Mouse (Mus musculus): ENCODE results near the gene Olfr398. TPM values are rescaled to one million over a fixed set of nuclear protein-coding genes. Genes with fewer than 3 reads are reported as not detected.

The Olfr398 gene
- total RNA-seq (2021), result not detected
- long read RNA-seq, experiment 1, result 0 reads
- long read RNA-seq, experiment 2, result 0 reads

- no peak for DNase-seq
Observed at GRCm38 (mm10) chr11:73990307-73990706, at the start of gene Olfr398. Olfr398 (minus strand) TSS chr11:73990407.

- no peak for DNase-seq
Observed at GRCm38 (mm10) chr11:73993115-73993514, 2.9 kb upstream of the Olfr398 start.

- DNase-seq, result no peak
Observed at GRCm38 (mm10) chr11:73960517-73960916, 29.7 kb downstream of the Olfr398 start, which contains the start of gene Olfr397. Olfr397 (plus strand) TSS chr11:73960817.

- DNase-seq, result no peak
Observed at GRCm38 (mm10) chr11:73936377-73936776, 53.8 kb downstream of the Olfr398 start, which contains the start of gene Olfr23. Olfr23 (plus strand) TSS chr11:73936677.

Other genes starting within 250 kb of the Olfr398 start
- not detected for gene Olfr389, start 209.7 kb downstream of the Olfr398 start, total RNA-seq (2021)
- not detected for gene Olfr390, start 207.4 kb downstream of the Olfr398 start, total RNA-seq (2021)
- not detected for gene Olfr391-ps, start 187.4 kb downstream of the Olfr398 start, total RNA-seq (2021)
- not detected for gene Olfr392, start 173.4 kb downstream of the Olfr398 start, total RNA-seq (2021)
- gene Olfr393, start 139.0 kb downstream of the Olfr398 start, total RNA-seq (2021), result not detected
- gene Olfr394, start 99.6 kb downstream of the Olfr398 start, total RNA-seq (2021), result not detected
- not detected for gene Olfr395, start 81.1 kb downstream of the Olfr398 start, total RNA-seq (2021)
- not detected for gene Olfr23, start 53.7 kb downstream of the Olfr398 start, total RNA-seq (2021)
- not detected for gene Olfr397, start 29.6 kb downstream of the Olfr398 start, total RNA-seq (2021)
- gene Olfr139, start 66.1 kb upstream of the Olfr398 start, total RNA-seq (2021), result not detected
- not detected for gene Olfr399, start 66.2 kb upstream of the Olfr398 start, total RNA-seq (2021)
- gene Zfp616, start 79.5 kb upstream of the Olfr398 start, total RNA-seq (2021), result not detected
- not detected for gene Olfr401, start 123.3 kb upstream of the Olfr398 start, total RNA-seq (2021)
- not detected for gene Olfr402, start 163.1 kb upstream of the Olfr398 start, total RNA-seq (2021)
- gene Olfr403, start 195.8 kb upstream of the Olfr398 start, total RNA-seq (2021), result not detected
- not detected for gene Olfr43, start 221.0 kb upstream of the Olfr398 start, total RNA-seq (2021)

All from adrenal gland, postnatal 10 days (tissue).